Mouse (Mus musculus) limb, embryonic 12.5 days (tissue): Measurements from ENCODE around the gene Sdc1. TPM values are rescaled to one million over a fixed set of nuclear protein-coding genes. Genes with fewer than 3 reads are reported as not detected.

ENCODE experiments used
- ATAC-seq: fragments of 200-750 bp; cut with Nextera tagmentation; 2 replicates; pipeline ENCODE4 v1.8.0; 2017; ENCODE audit warnings: low read depth, moderate TSS enrichment; ENCODE audit not compliant: insufficient number of reproducible peaks, insufficient read depth, low FRiP score, low TSS enrichment
- H3K27ac ChIP-seq: fragments of 300-500 bp; sonication (generic); 2 replicates; pipeline ENCODE4 v1.5.1; 2016; ENCODE audit warnings: mild to moderate bottlenecking, moderate library complexity
- H3K27me3 ChIP-seq: fragments of 300-500 bp; sonication (generic); 2 replicates; pipeline ENCODE4 v1.6.1; 2016; ENCODE audit warnings: mild to moderate bottlenecking, moderate library complexity
- H3K36me3 ChIP-seq: fragments of 300-500 bp; sonication (generic); 2 replicates; pipeline ENCODE4 v1.6.1; 2016; ENCODE audit warnings: mild to moderate bottlenecking, moderate library complexity
- H3K4me1 ChIP-seq: fragments of 300-500 bp; sonication (generic); replicated peaks from 2 replicates; pipeline ENCODE4 v1.6.1; 2016
- H3K4me2 ChIP-seq: fragments of 300-500 bp; sonication (generic); 2 replicates; pipeline ENCODE4 v1.6.1; 2016; ENCODE audit warnings: mild to moderate bottlenecking, moderate library complexity
- H3K4me3 ChIP-seq: fragments of 300-500 bp; sonication (generic); replicated peaks from 2 replicates; pipeline ENCODE4 v1.5.1; 2016; ENCODE audit warnings: mild to moderate bottlenecking
- H3K9ac ChIP-seq: fragments of 300-500 bp; sonication (generic); replicated peaks from 2 replicates; pipeline ENCODE4 v1.6.1; 2016; ENCODE audit warnings: mild to moderate bottlenecking, moderate library complexity
- H3K9me3 ChIP-seq: fragments of 300-500 bp; sonication (generic); 2 replicates; pipeline ENCODE4 v1.6.1; 2016; ENCODE audit warnings: mild to moderate bottlenecking, moderate library complexity
- WGBS: fragments of 180-500 bp; shearing (Covaris S2); methylation state at CpG from one replicate; pipeline ENCODE4 v1.1.7; 2016; 5-methylcytosine and 5-hydroxymethylcytosine counted together
- polyA plus RNA-seq: library from polyadenylated mRNA; unstranded; fragments of >200 nt; fragmentation: Nextera tagmentation; extraction: Ambion mirVana; gene quantifications from 2 replicates; pipeline ENCODE4 v1.2.1, GENCODE M21; 2016

Sdc1 gene
- 257 and 262 TPM in 2 replicates for polyA plus RNA-seq

GRCm38 (mm10) chr12:8770946-8771843 is at the start of gene Sdc1:
Sdc1 (plus strand) TSS chr12:8771323.
- 0 out of 2 replicates have a peak, but pooled peaks cover 3% of the 10 kb centered on the region for H3K9me3 ChIP-seq
- H3K4me3 ChIP-seq, result peak within 1 kb of the TSS; percentile 99
- H3K4me1 ChIP-seq, result peaks cover 31% of the 10 kb centered on the region
- H3K9ac ChIP-seq, result peak within 1 kb of the TSS; percentile 97
- ATAC-seq, result peak; percentile 96
- peak within 1 kb of the TSS; percentile 88 for H3K4me2 ChIP-seq
- WGBS, result under 1% methylated on average over 66 of the region's 67 CpGs
- H3K36me3 ChIP-seq, result peaks cover 7% of the 10 kb centered on the region; the same call in 1 of the 2 replicates
- H3K27me3 ChIP-seq, result no peaks in the 10 kb centered on the region
- peak within 1 kb of the TSS; percentile 97 for H3K27ac ChIP-seq

GRCm38 (mm10) chr12:8726890-8727289 is 44.2 kb upstream of the Sdc1 start:
- no peak overlapping the region for H3K4me3 ChIP-seq
- H3K36me3 ChIP-seq, result peaks cover 69% of the 10 kb centered on the region
- H3K27ac ChIP-seq, result no peak overlapping the region
- 59% methylated on average over 1 of the region's 1 CpGs for WGBS
- no peak overlapping the region for H3K9ac ChIP-seq
- no peaks in the 10 kb centered on the region for H3K4me1 ChIP-seq
- no peaks in the 10 kb centered on the region for H3K27me3 ChIP-seq
- no peak overlapping the region for H3K4me2 ChIP-seq
- no peaks in the 10 kb centered on the region for H3K9me3 ChIP-seq
- ATAC-seq, result no peak

GRCm38 (mm10) chr12:8728739-8729138 is 42.4 kb upstream of the Sdc1 start:
- H3K9me3 ChIP-seq, result no peaks in the 10 kb centered on the region
- no peaks in the 10 kb centered on the region for H3K4me1 ChIP-seq
- H3K27ac ChIP-seq, result 0 out of 2 replicates have a peak overlapping the region, but pooled peaks have one; percentile 8
- H3K4me2 ChIP-seq, result no peak overlapping the region
- 71% methylated on average over 2 of the region's 2 CpGs for WGBS
- no peaks in the 10 kb centered on the region for H3K27me3 ChIP-seq
- ATAC-seq, result no peak
- peaks cover 58% of the 10 kb centered on the region for H3K36me3 ChIP-seq
- no peak overlapping the region for H3K9ac ChIP-seq
- no peak overlapping the region for H3K4me3 ChIP-seq

GRCm38 (mm10) chr12:8753654-8754053 is 17.5 kb upstream of the Sdc1 start:
- peaks cover 87% of the 10 kb centered on the region for H3K36me3 ChIP-seq
- no peaks in the 10 kb centered on the region for H3K27me3 ChIP-seq
- no peak overlapping the region for H3K9ac ChIP-seq
- no peak for ATAC-seq
- no peak overlapping the region for H3K27ac ChIP-seq
- H3K4me1 ChIP-seq, result no peaks in the 10 kb centered on the region
- H3K4me3 ChIP-seq, result no peak overlapping the region
- WGBS, result 98% methylated on average over 2 of the region's 2 CpGs
- H3K9me3 ChIP-seq, result peaks cover 13% of the 10 kb centered on the region
- no peak overlapping the region for H3K4me2 ChIP-seq

GRCm38 (mm10) chr12:8754116-8754515 is 17.0 kb upstream of the Sdc1 start:
- no peaks in the 10 kb centered on the region for H3K4me1 ChIP-seq
- H3K4me2 ChIP-seq, result no peak overlapping the region
- H3K36me3 ChIP-seq, result peaks cover 82% of the 10 kb centered on the region
- 88% methylated on average over 4 of the region's 4 CpGs for WGBS
- H3K4me3 ChIP-seq, result no peak overlapping the region
- no peaks in the 10 kb centered on the region for H3K27me3 ChIP-seq
- H3K27ac ChIP-seq, result no peak overlapping the region
- peaks cover 13% of the 10 kb centered on the region for H3K9me3 ChIP-seq
- no peak overlapping the region for H3K9ac ChIP-seq
- no peak for ATAC-seq

GRCm38 (mm10) chr12:8758029-8758428 is 13.1 kb upstream of the Sdc1 start:
- no peak overlapping the region for H3K4me2 ChIP-seq
- H3K9me3 ChIP-seq, result peaks cover 13% of the 10 kb centered on the region
- H3K4me1 ChIP-seq, result peaks cover 6% of the 10 kb centered on the region; the same call in 1 of the 2 replicates
- no peak for ATAC-seq
- 94% methylated on average over 3 of the region's 3 CpGs for WGBS
- H3K27ac ChIP-seq, result no peak overlapping the region
- peaks cover 53% of the 10 kb centered on the region for H3K36me3 ChIP-seq
- no peak overlapping the region for H3K4me3 ChIP-seq
- no peak overlapping the region for H3K9ac ChIP-seq
- no peaks in the 10 kb centered on the region for H3K27me3 ChIP-seq

- Histone ChIP-seq H3K9ac (no peak overlapping the region), H3K4me1 (peaks cover 10% of the 10 kb centered on the region; the same call in 1 of the 2 replicates), H3K36me3 (peaks cover 42% of the 10 kb centered on the region), H3K9me3 (peaks cover 13% of the 10 kb centered on the region), H3K4me2 (no peak overlapping the region), H3K4me3 (no peak overlapping the region), H3K27me3 (no peaks in the 10 kb centered on the region), H3K27ac (no peak overlapping the region)
- WGBS, result 83% methylated on average over 4 of the region's 4 CpGs
- ATAC-seq, result no peak
These were observed 12.0 kb upstream of the Sdc1 start for GRCm38 (mm10) chr12:8759115-8759514.

- Histone ChIP-seq H3K36me3 (peaks cover 35% of the 10 kb centered on the region), H3K27me3 (no peaks in the 10 kb centered on the region), H3K27ac (no peak overlapping the region), H3K4me3 (no peak overlapping the region), H3K4me2 (no peak overlapping the region), H3K9ac (no peak overlapping the region), H3K9me3 (peaks cover 13% of the 10 kb centered on the region), H3K4me1 (peaks cover 10% of the 10 kb centered on the region; the same call in 1 of the 2 replicates)
- ATAC-seq, result no peak
- WGBS, result 83% methylated on average over 6 of the region's 6 CpGs
These were observed 11.3 kb upstream of the Sdc1 start for GRCm38 (mm10) chr12:8759779-8760178.

GRCm38 (mm10) chr12:8760561-8760960 is 10.6 kb upstream of the Sdc1 start:
- Histone ChIP-seq H3K27me3 (no peaks in the 10 kb centered on the region), H3K4me2 (no peak overlapping the region), H3K9me3 (peaks cover 13% of the 10 kb centered on the region), H3K27ac (no peak overlapping the region), H3K9ac (no peak overlapping the region), H3K36me3 (peaks cover 27% of the 10 kb centered on the region), H3K4me1 (peaks cover 10% of the 10 kb centered on the region; the same call in 1 of the 2 replicates), H3K4me3 (no peak overlapping the region)
- WGBS, result 77% methylated on average over 6 of the region's 6 CpGs
- no peak for ATAC-seq

GRCm38 (mm10) chr12:8761058-8761457 is 10.1 kb upstream of the Sdc1 start:
- Histone ChIP-seq H3K4me3 (no peak overlapping the region), H3K4me2 (no peak overlapping the region), H3K9me3 (peaks cover 13% of the 10 kb centered on the region), H3K27me3 (no peaks in the 10 kb centered on the region), H3K9ac (no peak overlapping the region), H3K4me1 (peaks cover 10% of the 10 kb centered on the region; the same call in 1 of the 2 replicates), H3K36me3 (peaks cover 22% of the 10 kb centered on the region), H3K27ac (no peak overlapping the region)
- 79% methylated on average over 7 of the region's 7 CpGs for WGBS
- no peak for ATAC-seq

- Histone ChIP-seq H3K27ac (no peak overlapping the region), H3K4me2 (no peak overlapping the region), H3K4me1 (peaks cover 10% of the 10 kb centered on the region; the same call in 1 of the 2 replicates), H3K36me3 (peaks cover 6% of the 10 kb centered on the region; the same call in 1 of the 2 replicates), H3K27me3 (no peaks in the 10 kb centered on the region), H3K9me3 (peaks cover 6% of the 10 kb centered on the region), H3K9ac (no peak overlapping the region), H3K4me3 (no peak overlapping the region)
- WGBS, result 60% methylated on average over 2 of the region's 2 CpGs
- ATAC-seq, result no peak
These were observed 8.5 kb upstream of the Sdc1 start for GRCm38 (mm10) chr12:8762667-8763066.
